Mouse (Mus musculus): ENCODE measurements around the gene Katna1.
A peak's percentile ranks its signal among the peaks of the same experiment; 100 is the strongest.
"Not testable (repeated sequence)": the region's sequence is repeated elsewhere in the genome, so short reads cannot be mapped to it uniquely, and the experiment has no call there.

Gene Katna1

DNA sequence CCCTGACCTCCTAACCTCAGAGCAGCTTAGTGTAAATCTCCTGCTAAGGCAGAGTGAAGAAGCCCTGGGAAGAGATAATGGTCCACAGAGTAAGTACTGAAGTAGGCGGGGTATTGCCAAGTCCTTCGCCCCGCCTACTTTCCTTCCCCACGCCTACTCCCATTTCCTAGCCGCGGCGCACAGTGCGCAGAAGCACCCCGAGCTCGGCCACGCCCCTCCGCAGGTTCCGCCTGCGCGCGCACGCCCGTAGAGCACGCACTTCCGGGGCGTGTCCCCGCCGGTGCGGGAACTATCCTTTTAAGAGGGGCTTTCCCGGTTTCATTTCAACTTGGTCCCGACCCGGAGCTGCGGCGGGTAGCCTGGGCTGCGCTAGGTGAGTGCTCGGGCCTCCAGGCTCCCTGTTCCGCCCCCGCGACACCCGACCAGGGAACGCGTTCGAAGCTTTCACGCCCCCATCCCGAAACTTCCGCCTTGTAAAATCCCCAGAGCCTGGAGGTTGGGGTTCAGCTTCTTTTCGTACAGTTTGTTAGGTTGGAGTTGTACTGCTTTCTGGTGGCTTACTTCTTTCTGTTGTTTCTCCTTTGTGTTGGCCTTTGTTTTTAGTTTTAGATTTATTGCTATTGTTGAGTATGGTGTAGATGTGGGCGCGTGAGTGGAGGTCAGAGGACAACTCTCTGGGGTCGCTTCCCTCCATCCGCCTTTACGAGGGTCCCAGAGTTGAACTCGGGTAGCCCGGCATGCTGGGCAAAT lies at the start of gene Katna1:
TSS of gene Katna1 (plus strand) at position 250 of the 750 bp plus-strand sequence.
- peak; percentile 96 to 97 for DNase-seq

DNA sequence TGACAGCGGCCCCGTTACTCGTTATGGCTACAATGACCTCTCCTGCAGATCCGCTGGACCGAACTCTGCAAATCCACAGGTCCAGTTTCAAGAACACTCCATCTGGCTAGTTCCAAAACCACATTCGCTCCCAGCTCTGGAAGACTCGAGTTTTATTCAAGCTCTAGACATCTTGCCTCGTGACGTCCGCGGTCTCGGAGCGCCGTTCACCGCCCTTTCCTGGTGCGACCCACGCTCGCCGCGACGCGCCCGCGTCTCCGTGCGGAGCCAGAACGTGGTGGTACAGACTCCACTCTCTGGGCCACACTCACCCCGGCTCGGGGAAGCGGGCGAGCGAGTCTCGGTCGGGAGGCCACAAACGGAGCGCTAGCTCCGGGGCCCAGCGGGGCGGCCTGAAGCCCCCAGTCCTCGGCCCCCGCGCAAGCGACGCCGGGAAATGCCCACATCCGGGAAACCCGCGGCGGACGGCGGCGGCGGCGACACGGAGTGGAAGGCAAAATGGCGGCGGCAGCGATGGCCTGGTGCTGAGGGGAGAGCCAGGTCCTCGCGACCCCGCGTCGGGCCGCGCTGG lies 45.0 kb upstream of the Katna1 start, which contains the start of the genes Pcmt1 and Lats1:
TSS of gene Pcmt1 (minus strand) at position 406 of the 571 bp plus-strand sequence.
TSS of gene Lats1 (plus strand) at position 484 of the 571 bp plus-strand sequence.
- peak; percentile 90 to 92 for DNase-seq

DNA sequence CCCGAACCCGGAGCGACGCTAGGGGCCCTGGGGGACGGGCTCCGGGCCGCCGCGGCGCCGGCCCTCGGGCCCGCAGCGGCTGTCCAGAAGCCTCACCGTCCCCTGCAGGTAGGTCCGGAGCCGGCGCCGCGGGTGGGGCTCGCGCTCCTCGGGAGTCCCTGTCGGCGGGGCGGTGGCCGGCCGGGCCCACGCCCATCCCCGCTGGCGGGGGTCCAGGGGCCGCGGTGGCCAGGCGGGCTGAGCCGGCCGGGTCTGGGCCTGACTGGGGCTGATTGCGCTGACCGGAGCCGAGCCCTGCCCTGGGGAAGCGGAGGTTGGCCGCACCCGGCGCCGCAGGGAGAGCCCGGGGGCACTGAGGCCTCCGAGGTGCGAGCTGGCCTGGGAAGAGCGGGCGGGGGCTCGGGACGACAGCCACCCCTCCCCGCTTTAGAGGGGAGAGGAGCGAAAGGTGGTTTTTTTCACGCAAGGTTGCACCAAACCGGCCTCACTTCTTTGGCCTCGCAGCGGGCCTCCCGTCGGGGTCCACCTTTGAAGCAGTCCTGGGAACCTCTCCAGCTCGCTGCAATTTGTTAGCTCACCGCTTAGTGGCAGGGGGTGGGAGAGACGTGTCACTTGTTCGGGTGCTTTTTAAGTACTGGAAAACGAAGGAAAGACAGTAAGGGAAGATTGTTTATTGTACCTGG lies 44.3 kb upstream of the Katna1 start:
- peak; percentile 55 to 61 for DNase-seq

DNA sequence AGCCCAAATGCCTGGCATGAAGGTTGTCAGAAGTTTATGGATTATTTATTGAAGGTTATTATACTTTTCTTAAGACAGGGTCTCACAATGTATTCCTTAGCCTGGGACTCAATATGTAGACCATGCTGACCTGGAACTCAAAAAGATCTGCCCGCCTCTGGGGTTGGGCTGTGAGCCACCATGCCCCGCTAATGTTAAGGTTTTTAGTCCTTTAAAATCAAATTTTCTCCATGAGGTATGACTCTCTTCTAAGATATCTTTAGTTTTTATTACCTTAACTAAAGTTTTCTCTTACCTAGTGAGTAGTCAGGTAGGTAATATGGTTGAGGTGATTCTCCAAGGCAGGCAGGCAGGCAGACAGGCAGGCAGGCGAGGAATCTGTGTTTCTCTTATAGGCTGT lies 43.6 kb upstream of the Katna1 start:
- DNase-seq = no peak

DNA sequence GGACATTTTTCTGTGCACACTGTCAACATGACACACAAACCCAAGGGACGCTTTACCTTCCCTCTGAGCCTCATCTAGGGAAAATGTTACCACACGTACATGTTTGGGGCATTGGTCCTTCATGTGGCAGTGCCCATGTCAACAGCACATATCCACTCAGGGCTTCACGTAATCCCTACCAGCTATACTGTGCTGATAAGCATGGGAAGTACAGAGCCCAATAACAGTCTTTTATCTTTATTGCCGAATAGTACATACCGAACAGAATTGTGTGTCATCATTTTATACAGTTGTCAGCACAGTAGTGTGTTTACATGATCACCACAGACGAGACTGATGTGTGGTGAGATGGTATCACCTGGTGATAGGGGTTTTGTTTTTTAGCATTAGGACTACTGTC lies 38.9 kb upstream of the Katna1 start:
- no peak for DNase-seq

DNA sequence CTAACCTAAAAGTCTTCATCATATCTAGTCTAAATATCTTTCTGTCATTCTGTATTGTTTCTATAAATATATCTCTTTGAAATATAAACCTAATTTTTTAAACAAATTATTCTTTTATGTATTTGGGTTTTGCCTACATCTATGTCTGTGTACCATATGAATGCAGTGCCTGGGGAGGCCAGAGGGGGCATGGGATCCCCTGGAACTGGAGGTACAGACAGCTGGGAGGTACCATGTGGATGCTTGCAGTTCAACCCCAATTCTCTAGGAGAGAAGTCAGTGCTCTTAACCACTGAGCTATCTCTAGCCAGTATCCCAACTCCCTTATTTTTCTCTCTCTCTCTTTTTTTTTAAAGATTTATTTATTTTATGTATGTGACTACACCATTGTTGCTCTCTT lies 30.5 kb upstream of the Katna1 start:
- peak; percentile 45 to 53 for DNase-seq

DNA sequence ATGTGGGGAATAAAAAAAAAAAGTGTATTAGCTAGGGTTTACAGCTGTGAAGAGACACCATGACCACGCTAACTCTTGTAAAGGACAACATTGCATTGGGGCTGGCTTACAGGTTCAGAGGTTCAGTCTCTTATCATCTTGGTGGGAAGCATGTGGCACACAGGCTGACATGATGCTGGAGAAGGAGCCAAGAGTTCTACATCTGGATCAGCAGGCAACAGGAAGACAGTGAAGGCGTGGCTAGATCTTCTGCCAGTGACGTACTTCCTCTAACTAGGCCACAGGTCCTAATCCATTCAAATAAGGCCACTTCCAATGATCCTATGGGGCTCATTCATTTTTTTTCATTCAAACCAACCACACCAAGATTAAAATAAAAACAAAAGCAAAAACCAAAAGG lies 25.7 kb upstream of the Katna1 start:
- DNase-seq = no peak

DNA sequence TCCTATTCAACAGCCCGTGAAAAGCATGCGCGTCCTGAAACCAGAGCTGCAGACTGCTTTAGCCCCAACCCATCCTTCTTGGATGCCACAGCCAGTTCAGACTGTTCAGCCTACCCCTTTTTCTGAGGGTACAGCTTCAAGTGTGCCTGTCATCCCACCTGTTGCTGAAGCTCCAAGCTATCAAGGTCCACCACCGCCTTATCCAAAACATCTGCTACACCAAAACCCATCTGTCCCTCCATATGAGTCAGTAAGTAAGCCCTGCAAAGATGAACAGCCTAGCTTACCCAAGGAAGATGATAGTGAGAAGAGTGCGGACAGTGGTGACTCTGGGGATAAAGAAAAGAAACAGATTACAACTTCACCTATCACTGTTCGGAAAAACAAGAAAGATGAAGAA lies 23.2 kb upstream of the Katna1 start:
- no peak for DNase-seq

DNA sequence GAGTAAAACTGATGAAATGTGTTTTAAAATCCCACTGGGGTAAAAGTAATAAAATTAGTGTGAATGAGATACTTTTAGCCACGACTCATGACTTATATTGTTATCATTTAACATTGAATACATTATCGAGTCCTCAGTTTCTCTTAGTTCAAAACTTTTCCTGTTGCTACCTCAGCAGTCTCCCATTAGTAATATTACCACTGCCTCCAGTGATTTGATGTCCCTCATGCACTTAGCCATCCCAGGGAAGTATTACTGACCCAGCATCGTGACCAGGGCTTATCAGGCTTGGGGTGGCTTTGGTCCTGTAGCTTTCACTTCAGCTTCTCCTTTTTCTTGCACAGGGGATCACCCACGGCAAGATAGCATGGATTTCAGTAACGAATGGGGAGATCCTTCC lies 15.7 kb upstream of the Katna1 start:
- no peak for DNase-seq

DNA sequence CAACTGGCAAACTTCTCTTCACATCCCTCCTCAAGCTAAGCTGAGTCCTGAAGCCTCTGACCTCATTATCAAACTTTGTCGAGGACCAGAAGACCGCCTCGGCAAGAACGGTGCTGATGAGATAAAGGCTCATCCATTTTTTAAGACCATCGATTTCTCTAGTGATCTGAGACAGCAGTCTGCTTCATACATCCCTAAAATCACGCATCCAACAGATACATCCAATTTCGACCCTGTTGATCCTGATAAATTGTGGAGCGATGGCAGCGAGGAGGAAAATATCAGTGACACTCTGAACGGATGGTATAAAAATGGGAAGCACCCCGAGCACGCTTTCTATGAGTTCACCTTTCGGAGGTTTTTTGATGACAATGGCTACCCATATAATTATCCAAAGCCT lies 13.3 kb upstream of the Katna1 start:
- no peak for DNase-seq

DNA sequence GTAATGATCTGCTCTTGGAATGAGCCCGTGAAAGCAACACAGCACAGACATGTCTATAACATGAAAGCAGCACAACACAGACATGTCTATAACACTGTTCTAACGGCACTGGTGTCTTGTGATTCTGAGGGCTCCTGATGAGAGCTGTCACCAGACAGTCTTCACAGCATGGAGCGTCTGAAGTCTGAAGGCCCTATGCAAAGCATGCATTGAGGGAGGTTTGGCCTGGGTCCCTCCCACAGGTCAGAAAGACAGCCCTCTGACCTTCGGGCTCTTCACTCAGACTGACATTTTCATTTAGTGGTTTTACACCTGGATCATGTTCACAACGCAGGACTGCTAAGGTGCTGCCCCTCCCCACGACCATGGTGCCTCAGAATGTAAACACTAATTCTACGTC lies 10.7 kb upstream of the Katna1 start:
- DNase-seq = no peak

DNA sequence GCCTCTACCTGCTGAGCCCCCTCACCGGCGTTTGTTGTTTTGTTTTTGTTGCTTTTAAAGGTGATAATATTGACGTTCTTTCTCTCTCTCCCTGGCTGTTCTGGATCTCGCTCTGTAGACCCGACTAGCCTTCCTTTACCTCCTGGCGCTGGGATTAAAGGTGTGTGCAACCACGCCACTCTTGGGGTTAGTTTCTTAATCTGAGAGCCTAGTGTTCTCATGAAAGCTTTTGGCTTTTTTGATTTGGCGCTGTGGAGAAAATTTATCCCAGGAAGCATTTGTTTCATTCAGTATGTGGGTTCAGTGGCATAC lies 657 bp downstream of the Katna1 start:
- peak in 1 of 2 experiments; percentile 18 for DNase-seq

DNA sequence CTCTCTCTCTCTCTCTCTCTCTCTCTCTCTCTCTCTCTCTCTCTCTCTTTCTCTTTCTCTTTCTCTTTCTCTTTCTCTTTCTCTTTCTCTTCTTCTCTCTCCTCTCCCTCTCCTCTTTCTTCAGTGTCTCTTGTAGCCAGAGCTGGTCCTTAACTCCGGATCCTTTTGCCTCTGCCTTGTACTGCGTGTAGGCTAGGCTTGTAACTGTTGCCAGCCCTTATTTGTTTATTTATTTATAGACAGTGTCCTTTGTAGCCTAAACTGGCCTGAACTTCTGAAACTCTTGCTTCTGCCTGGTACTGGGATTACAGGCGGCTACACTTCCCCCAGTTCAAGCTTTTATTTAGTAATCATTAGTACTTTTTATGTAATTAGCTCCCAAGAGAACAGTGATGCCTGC lies 1.2 kb downstream of the Katna1 start:
- DNase-seq = peak; percentile 16 to 25

DNA sequence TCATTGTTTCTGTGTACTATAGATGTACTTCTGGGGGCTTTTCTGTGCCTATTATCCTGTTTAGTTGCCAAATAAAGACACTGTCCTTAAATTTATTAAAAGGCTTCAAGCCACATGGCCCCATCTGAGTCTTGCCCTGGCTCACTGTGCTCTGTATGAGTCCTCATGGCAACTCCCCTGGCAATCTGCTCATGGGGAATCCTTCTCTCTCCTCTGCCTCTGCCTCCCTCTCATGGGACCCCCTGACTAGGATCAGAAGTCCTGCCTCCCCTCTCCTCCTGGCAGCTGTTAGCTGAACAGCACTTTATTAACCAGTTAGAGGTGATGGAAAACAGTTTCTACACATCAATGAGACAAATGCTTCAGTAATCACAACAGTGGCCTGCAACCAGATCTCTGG lies 5.8 kb downstream of the Katna1 start:
- no peak for DNase-seq

DNA sequence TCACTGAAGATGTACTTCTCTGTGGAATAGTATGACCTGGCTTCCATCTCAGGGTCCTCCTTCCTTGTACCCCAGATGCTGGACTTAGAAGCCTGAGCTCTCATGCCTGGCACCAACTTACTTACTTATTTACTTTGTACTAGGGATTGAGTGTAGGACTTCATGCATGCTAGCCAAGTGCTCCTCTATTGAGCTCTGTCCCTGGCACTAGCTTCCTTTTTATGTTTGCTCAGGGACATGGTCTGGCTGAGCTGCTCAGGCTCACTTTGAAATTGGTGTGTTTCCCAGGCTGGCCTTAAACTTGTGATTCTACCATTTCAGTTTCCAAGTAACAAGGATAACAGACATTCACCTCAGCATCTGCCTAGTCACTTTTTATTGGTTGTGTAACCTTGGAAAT lies 11.3 kb downstream of the Katna1 start:
- DNase-seq = no peak

DNA sequence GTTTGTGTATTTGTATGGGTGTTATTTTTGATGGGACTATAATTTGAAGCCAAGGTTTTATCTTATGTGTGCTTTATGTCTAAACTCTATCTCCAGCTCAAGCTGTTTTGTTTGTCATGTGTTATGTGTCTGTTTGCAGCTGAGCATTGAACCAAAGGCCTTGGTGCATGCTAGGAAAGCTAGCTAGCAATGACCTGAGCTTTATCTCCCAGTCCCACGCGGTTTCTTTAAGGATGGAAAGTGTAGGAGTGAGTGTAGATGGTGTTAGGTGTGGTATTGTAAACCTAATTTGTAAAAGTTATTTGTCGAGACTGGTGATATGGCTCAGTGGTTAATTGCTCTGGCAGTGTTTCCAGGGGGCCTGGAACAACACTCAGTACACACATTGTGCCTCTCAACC lies 12.1 kb downstream of the Katna1 start:
- DNase-seq = no peak

DNA sequence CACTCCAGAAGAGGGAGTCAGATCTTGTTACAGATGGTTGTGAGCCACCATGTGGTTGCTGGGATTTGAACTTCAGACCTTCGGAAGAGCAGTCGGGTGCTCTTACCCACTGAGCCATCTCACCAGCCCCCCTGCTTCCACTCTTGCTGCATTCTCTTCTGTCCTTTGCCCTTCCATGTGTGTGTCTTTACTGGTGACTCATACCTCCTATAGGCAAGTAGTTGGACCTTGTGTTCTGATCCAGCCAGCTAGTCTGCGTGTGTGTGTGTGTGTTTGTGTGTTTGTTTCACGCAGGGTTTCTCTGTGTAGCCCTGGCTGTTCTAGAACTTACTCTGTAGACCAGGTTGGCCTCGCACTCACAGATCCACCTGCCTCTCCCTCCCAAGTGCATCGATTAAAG lies 19.7 kb downstream of the Katna1 start:
- not testable (repeated sequence) for DNase-seq

DNA sequence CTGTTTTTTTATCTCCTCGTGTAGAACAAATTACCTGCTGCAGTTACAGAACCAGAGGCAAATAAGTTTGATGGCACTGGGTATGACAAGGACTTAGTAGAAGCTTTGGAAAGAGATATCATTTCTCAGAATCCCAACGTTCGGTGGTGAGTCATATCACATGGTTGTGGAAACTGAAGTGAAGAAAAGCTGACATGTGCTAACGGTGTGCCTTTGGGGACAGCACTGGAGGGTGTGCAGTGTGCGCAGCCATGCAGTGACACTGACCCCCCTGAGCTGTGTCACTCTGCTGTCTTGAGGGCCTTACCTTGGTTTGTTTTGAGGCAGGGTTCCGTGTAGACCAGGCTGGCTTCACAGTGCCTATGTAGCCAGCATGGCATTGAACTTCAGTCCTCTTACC lies 23.0 kb downstream of the Katna1 start:
- no peak for DNase-seq

DNA sequence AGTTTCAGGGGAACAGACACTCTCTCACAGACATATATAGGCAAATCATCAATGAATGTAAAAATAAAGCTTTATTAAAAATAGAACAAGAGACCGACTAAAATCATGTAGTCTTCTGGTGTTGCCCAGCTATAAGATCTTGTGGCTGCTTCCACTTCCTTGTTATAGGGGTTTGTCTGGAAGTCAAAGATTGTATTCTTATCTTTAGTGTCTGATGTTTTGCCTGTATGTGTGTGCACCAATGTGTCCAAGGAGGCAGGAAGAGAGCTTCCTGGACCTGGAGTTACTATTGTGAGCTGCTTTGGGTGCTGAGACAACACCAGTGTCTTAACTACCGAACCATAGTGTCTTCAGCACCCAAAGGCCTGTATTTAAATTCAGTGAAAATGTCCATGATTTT lies 31.7 kb downstream of the Katna1 start:
- DNase-seq = no peak

DNA sequence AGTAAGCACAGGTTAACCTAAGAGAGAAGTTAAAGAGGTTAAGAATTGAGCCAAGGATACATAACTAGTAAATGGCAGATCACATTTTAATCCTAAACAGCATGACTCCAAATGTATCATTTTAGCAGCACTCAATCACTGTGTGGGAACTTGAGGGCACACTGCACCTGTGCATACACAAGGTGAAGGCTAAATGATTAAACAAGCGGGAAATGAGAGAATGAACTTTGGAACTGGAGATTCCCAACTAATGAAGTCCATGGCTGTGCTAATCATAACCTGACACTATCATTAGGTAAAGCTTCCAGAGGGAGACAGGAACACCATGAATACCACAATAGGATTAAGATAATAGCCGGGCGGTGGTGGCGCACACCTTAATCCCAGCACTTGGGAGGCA lies 46.5 kb downstream of the Katna1 start:
- no peak for DNase-seq

DNA sequence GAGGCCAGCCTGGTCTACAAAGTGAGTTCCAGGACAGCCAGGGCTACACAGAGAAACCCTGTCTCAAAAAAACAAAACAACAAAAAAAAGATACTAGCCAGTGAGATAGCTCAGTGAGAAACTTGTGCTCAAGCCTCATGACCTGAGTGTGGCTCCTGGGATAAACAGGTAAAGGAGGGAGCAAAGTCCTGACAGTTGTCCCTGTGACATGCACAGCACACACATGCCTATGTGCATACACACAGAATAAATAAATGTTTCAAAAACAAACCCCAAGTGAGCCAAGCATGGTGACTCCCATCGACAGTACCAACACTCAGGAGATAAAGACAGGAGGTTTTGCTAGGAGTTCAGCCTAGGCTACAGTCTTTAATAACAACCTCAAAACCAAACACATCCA lies 47.0 kb downstream of the Katna1 start:
- no peak for DNase-seq

DNA sequence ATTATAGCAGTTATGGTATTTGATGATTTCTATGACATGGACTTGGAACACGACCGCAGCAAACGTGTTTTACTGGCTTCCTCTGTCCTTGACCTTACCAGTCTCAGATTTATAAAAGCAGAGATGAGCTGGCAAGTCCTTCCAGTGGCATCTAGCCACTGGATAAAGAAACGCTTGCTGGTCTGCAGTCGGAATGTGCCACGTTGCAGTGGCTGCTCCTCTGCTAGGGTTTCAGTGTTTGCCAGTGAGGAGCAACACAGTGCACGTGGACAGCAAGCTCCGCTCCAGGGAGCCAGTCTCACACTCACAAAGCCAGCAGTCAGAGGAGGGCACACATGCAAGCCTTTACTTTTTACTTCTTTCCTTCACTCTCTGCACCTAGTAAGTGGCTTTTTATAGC lies 49.6 kb downstream of the Katna1 start:
- no peak for DNase-seq

DNA sequence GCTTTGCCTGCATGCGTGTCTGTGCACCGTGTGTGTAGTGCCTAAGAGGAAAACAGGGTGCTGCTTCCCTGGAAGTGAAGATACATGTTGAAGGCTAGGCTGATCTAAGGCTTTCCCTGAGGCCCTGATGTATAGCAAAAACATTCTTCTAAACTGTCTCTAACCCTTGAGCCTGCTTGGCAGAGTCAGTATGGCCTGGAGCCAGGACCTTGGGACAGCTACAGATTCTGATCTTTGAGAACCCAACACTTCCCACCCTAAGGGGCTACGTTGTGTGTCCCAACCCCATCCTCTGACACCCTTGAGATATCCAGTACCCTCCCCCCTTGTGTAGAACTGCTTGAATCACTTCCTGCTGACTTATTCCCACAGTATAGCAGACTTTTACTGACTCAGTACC lies 52.6 kb downstream of the Katna1 start:
- no peak for DNase-seq

DNA sequence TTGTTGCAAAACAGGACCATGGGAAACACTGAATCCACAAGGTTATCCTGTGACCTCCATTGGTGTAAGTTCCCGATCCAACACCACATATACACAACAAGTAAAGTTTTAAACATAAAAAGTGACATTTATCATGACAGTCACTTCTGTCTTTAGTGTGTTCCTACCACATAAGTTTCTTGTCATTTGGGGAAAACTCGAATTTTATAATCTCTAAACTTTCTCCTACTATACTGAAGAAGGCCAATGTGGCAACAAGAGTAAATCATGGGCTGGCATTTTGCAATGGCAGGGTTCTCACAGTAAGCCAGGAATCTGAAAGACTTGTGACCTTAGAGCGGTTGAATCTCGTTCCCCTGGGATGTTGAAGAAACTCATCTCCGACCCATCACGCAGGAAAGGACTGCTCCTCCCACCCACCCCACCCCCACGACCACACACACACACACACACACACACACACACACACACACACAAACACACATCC lies 54.0 kb downstream of the Katna1 start:
- no peak for DNase-seq
